Mouse (Mus musculus) forebrain, embryonic 13.5 days (tissue): ENCODE measurements around the gene Pdia4. TPM values are rescaled to one million over a fixed set of nuclear protein-coding genes. Genes with fewer than 3 reads are reported as not detected.
A peak's percentile ranks its signal among the peaks of the same experiment; 100 is the strongest.
"Not testable (repeated sequence)": the region's sequence is repeated elsewhere in the genome, so short reads cannot be mapped to it uniquely, and the experiment has no call there.

Experiments
- ATAC-seq: fragments of 200-750 bp; cut with Nextera tagmentation; 2 replicates; pipeline ENCODE4 v1.8.0; 2017
- H3K27ac ChIP-seq: fragments of 300-500 bp; sonication (generic); 2 replicates; pipeline ENCODE4 v1.5.1; 2015; ENCODE audit warnings: inconsistent platforms, mild to moderate bottlenecking, moderate library complexity
- H3K27me3 ChIP-seq: fragments of 300-500 bp; sonication (generic); 2 replicates; pipeline ENCODE4 v1.6.1; 2015; ENCODE audit warnings: mild to moderate bottlenecking, inconsistent platforms
- H3K36me3 ChIP-seq: fragments of 300-500 bp; sonication (generic); 2 replicates; pipeline ENCODE4 v1.6.1; 2015; ENCODE audit warnings: mild to moderate bottlenecking, inconsistent platforms; ENCODE audit not compliant: poor library complexity, severe bottlenecking
- H3K4me1 ChIP-seq: fragments of 300-500 bp; sonication (generic); 2 replicates; pipeline ENCODE4 v1.6.1; 2015; ENCODE audit warnings: inconsistent platforms
- H3K4me2 ChIP-seq: fragments of 300-500 bp; sonication (generic); 2 replicates; pipeline ENCODE4 v1.6.1; 2015; ENCODE audit warnings: inconsistent platforms, mild to moderate bottlenecking, moderate library complexity
- H3K4me3 ChIP-seq: fragments of 300-500 bp; sonication (generic); 2 replicates; pipeline ENCODE4 v1.5.1; 2015; ENCODE audit warnings: mild to moderate bottlenecking, inconsistent platforms
- H3K9ac ChIP-seq: fragments of 300-500 bp; sonication (generic); 2 replicates; pipeline ENCODE4 v1.6.1; 2015; ENCODE audit warnings: mild to moderate bottlenecking, inconsistent platforms
- H3K9me3 ChIP-seq: fragments of 300-500 bp; sonication (generic); replicated peaks from 2 replicates; pipeline ENCODE4 v1.6.1; 2016; ENCODE audit warnings: inconsistent platforms
- WGBS: fragments of 180-500 bp; shearing (Covaris S2); methylation state at CpG from one replicate; pipeline ENCODE4 v1.1.7; 2015; 5-methylcytosine and 5-hydroxymethylcytosine counted together
- polyA plus RNA-seq: library from polyadenylated mRNA; unstranded; fragments of >200 nt; fragmentation: Nextera tagmentation; extraction: Ambion mirVana; gene quantifications from 2 replicates; pipeline ENCODE4 v1.2.1, GENCODE M21; 2015

Gene Pdia4
- polyA plus RNA-seq, 1 experiment from 2014 or later, result 167 TPM

DNA sequence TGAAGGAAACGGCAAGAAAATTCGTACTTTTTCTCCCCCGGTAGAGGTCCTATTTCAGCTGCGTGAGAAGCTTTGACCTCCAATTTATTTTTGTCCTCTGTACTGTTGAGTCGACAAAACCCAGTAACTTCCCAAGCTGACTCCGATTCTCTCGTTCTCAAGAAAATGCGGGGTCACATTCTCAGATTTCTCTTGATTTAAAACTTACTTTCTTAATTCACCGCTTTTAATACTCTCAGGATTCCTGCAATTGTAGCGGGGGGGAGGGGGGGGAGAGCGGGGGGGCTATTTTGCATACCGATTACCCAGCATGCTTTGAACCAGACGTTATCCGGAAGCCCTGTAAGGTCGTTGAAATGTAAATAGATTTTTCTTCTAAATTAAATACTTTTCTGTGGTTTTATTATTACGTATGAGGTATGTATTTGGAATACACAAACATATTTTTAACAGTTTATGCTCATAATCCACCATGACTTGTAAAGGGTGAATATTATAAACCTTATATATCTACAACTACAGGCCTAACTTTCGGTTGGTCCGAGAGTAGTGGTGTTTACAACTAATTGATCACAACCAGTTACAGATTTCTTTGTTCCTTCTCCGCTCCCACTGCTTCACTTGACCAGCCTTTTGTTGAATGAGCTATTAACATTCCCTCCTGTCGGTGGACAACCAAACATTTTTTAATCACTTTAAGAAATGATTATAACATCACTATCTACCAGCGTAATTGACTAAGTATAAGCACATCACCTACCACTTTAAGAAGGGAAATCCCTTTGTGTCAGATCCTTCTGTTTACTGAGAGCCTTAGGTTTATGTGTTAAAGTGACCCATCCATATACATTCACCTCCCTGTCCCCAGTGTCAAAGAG is 31.9 kb downstream of the Pdia4 start:
- no peaks in the 10 kb centered on the region for H3K27me3 ChIP-seq
- H3K9me3 ChIP-seq, result no peaks in the 10 kb centered on the region; the same call in 1 of the 2 replicates
- peak; percentile 69 for ATAC-seq
- peak overlapping the region; percentile 45 for H3K4me3 ChIP-seq
- peaks cover 7% of the 10 kb centered on the region; the same call in 1 of the 2 replicates for H3K4me1 ChIP-seq
- H3K27ac ChIP-seq, result peak overlapping the region; percentile 79
- under 1% methylated on average over 21 of the region's 21 CpGs for WGBS
- H3K4me2 ChIP-seq, result peak overlapping the region; percentile 52
- peak overlapping the region; percentile 56 for H3K9ac ChIP-seq
- no peaks in the 10 kb centered on the region for H3K36me3 ChIP-seq

DNA sequence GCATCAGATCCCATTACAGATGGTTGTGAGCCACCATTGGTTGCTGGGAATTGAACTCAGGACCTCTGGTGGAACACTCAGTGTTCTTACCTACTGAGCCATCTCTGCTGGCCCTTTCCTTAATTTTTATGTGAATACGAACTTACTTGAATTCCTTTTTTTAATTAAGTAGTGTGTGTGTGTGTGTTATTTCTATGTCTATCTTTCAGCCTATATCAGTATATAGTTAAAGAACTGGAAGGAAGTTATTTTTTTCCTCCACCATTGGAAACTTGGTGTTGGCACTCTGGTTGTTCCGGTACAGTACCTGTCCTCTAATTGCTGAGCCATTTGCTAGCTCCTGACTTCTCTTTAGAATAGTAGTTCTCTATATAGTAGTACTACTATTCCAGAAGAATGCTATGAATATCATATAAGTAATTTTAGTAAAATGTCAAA is 32.6 kb downstream of the Pdia4 start:
- H3K9ac ChIP-seq, result no peak overlapping the region
- H3K4me1 ChIP-seq, result peaks cover 7% of the 10 kb centered on the region; the same call in 1 of the 2 replicates
- peak overlapping the region; percentile 52 for H3K4me2 ChIP-seq
- H3K27ac ChIP-seq, result no peak overlapping the region
- peak overlapping the region; percentile 45 for H3K4me3 ChIP-seq
- H3K9me3 ChIP-seq, result no peaks in the 10 kb centered on the region; the same call in 1 of the 2 replicates
- H3K27me3 ChIP-seq, result no peaks in the 10 kb centered on the region
- ATAC-seq, result 0 out of 2 replicates have a peak, but pooled peaks have one; percentile 13
- 6% methylated on average over 2 of the region's 2 CpGs for WGBS
- no peaks in the 10 kb centered on the region for H3K36me3 ChIP-seq

DNA sequence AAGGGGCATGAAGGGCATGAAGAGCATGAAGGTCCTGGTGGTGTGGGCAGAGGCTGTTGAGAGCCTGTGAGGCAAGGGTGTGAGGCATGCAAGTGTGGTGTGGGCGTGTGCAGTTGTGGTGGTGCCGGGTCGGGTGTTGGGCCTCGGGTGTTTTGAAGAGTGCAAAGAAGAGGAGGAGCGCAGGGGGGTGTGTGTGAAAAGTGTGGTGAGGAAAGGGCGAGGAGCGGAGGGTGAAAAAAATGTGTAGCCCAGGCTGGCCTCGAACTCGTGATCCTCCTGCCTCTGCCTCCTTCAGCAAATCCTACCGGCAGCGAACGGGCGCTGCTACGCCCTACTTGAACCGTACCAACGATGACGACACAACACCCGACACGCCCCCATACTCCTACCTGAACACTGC is 41.5 kb downstream of the Pdia4 start:
- not testable (repeated sequence) for H3K9me3 ChIP-seq, H3K9ac ChIP-seq, H3K27ac ChIP-seq, H3K36me3 ChIP-seq, H3K4me1 ChIP-seq, H3K27me3 ChIP-seq
- 57% methylated on average over 9 of the region's 19 CpGs for WGBS
- peak; percentile 48; the same call in 1 of the 2 replicates for ATAC-seq
- Histone ChIP-seq H3K4me2 (peak overlapping the region; percentile 42), H3K4me3 (peak overlapping the region; percentile 23; the same call in 1 of the 2 replicates)

DNA sequence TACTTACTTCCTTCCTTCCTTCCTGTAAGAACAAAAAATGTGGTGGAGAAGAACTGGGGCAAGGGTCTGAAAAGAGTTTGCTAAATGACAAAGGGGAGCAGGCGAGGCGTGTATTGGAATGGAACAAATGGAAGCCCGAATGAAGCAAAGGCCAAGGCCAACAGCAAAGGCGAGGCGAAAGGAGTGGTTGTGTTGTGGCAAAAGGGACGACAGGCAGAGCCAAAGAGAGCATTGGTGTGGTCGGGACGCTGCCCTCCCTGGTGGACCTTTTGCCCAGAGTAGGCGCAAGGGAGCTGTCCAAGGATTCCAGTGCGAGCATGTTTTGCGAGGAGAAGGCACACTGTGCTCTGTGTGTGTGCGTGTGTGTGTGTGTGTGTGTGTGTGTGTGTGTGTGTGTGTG is 42.1 kb downstream of the Pdia4 start:
- H3K27me3 ChIP-seq, H3K9ac ChIP-seq, H3K4me3 ChIP-seq, ATAC-seq, H3K9me3 ChIP-seq, H3K4me1 ChIP-seq, H3K27ac ChIP-seq, H3K36me3 ChIP-seq, H3K4me2 ChIP-seq: not testable (repeated sequence)
- 87% methylated on average over 12 of the region's 12 CpGs for WGBS

DNA sequence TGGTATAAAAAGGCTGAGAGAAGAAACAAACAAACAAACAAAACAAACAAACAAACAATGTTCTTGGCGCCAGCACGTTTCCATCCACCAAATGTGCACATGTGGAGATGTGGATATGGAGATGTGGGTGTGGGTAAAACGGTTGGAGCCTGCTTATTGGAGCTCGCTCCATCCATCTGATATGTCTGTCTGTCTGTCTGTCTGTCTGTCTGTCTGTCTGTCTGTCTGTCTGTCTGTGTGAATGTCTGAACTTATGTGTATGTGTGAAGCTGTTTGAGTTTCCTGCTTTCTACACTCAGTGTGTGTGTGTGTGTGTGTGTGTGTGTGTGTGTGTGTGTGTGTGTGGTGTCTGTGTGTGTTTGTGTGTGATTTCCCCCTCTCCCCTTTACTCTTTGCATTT is 43.4 kb downstream of the Pdia4 start:
- ATAC-seq, H3K9me3 ChIP-seq, H3K27me3 ChIP-seq, H3K9ac ChIP-seq, H3K4me1 ChIP-seq, H3K4me2 ChIP-seq, H3K27ac ChIP-seq, H3K36me3 ChIP-seq, H3K4me3 ChIP-seq: not testable (repeated sequence)
- 59% methylated on average over 4 of the region's 4 CpGs for WGBS

DNA sequence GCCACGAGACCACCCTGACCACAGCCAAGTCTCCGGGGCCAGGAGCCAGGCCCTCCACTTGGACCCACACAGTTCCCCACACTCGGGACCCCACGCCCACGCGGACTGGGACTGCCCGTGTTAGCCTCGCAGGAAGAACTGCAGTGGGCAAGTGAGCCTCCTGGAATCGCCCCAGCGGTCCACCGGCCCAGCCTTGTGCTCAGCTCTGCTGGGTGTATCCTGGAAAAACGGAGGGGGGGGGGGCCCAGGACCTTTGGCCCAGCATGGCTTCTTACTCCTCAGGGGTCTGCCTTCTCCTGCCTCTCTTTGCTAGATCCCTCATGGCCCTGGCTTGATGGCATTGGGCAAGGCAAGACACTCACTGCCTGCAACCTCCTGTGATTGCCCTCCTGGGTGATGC is 44.7 kb downstream of the Pdia4 start:
- not testable (repeated sequence) for H3K9me3 ChIP-seq, H3K27ac ChIP-seq, H3K9ac ChIP-seq, ATAC-seq, H3K4me3 ChIP-seq, H3K27me3 ChIP-seq, H3K4me2 ChIP-seq, H3K4me1 ChIP-seq, H3K36me3 ChIP-seq
- WGBS, result 13% methylated on average over 1 of the region's 12 CpGs

DNA sequence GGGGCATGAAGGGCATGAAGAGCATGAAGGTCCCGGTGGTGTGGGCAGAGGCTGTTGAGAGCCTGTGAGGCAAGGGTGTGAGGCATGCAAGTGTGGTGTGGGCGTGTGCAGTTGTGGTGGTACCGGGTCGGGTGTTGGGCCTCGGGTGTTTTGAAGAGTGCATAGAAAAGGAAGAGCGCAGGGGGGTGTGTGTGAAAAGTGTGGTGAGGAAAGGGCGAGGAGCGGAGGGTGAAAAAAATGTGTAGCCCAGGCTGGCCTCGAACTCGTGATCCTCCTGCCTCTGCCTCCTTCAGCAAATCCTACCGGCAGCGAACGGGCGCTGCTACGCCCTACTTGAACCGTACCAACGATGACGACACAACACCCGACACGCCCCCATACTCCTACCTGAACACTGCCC is 45.9 kb downstream of the Pdia4 start:
- not testable (repeated sequence) for H3K4me1 ChIP-seq, H3K4me3 ChIP-seq, H3K27ac ChIP-seq, H3K27me3 ChIP-seq, H3K4me2 ChIP-seq, H3K9ac ChIP-seq, H3K36me3 ChIP-seq, H3K9me3 ChIP-seq
- WGBS, result 56% methylated on average over 9 of the region's 20 CpGs
- ATAC-seq, result peak; percentile 61; the same call in 1 of the 2 replicates

DNA sequence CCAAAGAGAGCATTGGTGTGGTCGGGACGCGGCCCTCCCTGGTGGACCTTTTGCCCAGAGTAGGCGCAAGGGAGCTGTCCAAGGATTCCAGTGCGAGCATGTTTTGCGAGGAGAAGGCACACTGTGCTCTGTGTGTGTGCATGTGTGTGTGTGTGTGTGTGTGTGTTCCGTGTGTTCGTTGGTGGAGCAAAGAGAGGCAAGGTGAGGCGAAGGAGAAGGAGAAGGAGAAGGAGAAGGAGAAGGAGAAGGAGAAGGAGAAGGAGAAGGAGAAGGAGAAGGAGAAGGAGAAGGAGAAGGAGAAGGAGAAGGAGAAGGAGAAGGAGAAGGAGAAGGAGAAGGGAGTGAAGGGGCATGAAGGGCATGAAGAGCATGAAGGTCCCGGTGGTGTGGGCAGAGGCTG is 50.5 kb downstream of the Pdia4 start:
- not testable (repeated sequence) for H3K27me3 ChIP-seq, ATAC-seq, H3K4me2 ChIP-seq, H3K36me3 ChIP-seq, H3K9me3 ChIP-seq, H3K4me3 ChIP-seq, H3K9ac ChIP-seq, H3K4me1 ChIP-seq, H3K27ac ChIP-seq
- 69% methylated on average over 9 of the region's 10 CpGs for WGBS

DNA sequence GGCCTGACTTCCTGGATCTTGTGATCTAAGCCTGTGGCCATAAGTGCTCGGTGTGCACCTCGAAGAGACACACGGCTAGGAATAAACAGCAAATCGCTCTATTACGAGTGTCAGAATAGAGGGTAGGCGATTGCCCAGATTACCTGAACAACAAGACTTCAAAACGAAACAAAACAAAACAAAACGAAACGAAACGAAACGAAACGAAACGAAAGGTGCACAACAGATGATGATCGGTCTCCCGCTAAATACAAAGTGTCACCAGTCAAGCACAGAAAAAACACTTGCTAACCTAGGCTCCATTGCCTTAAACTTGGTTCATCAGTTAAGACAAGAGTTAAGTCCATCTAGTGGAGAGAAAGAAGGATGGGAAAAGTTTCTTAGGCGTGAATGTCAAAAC is 53.8 kb downstream of the Pdia4 start:
- H3K4me1 ChIP-seq, H3K9ac ChIP-seq, ATAC-seq, H3K4me2 ChIP-seq, H3K27ac ChIP-seq, H3K4me3 ChIP-seq, H3K36me3 ChIP-seq, H3K27me3 ChIP-seq, H3K9me3 ChIP-seq: not testable (repeated sequence)
- 81% methylated on average over 14 of the region's 16 CpGs for WGBS

DNA sequence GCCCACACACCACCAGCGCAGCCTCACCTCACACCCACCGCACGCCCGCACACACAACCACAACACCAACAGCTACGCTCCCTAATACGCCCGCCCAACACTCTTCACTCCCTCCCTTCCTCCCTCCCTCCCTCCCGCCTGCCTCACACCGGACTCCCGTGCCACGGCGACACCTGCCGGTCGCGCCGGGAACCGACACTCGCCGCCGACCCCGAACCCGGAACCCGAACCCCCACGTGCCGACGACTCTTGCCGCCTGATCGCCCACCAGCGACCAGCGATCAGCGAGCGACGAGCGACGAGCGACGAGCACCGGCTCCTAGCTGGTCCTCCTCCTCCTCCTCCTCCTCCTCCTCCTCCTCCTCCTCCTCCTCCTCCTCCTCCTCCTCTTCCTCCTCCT is 55.4 kb downstream of the Pdia4 start:
- WGBS, result 5% methylated on average over 20 of the region's 38 CpGs
- not testable (repeated sequence) for H3K4me1 ChIP-seq, ATAC-seq, H3K27me3 ChIP-seq, H3K27ac ChIP-seq, H3K9ac ChIP-seq, H3K36me3 ChIP-seq, H3K9me3 ChIP-seq
- Histone ChIP-seq H3K4me3 (0 out of 2 replicates have a peak overlapping the region, but pooled peaks have one; percentile 19), H3K4me2 (peak overlapping the region; percentile 40)

DNA sequence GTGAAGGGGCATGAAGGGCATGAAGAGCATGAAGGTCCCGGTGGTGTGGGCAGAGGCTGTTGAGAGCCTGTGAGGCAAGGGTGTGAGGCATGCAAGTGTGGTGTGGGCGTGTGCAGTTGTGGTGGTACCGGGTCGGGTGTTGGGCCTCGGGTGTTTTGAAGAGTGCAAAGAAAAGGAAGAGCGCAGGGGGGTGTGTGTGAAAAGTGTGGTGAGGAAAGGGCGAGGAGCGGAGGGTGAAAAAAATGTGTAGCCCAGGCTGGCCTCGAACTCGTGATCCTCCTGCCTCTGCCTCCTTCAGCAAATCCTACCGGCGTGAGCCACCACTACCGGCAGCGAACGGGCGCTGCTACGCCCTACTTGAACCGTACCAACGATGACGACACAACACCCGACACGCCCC is 55.8 kb downstream of the Pdia4 start:
- not testable (repeated sequence) for H3K27me3 ChIP-seq, H3K4me3 ChIP-seq, H3K4me1 ChIP-seq, H3K4me2 ChIP-seq, H3K9ac ChIP-seq, H3K27ac ChIP-seq, H3K36me3 ChIP-seq, H3K9me3 ChIP-seq
- 0 out of 2 replicates have a peak, but pooled peaks have one; percentile 30 for ATAC-seq
- WGBS, result 4% methylated on average over 11 of the region's 22 CpGs

DNA sequence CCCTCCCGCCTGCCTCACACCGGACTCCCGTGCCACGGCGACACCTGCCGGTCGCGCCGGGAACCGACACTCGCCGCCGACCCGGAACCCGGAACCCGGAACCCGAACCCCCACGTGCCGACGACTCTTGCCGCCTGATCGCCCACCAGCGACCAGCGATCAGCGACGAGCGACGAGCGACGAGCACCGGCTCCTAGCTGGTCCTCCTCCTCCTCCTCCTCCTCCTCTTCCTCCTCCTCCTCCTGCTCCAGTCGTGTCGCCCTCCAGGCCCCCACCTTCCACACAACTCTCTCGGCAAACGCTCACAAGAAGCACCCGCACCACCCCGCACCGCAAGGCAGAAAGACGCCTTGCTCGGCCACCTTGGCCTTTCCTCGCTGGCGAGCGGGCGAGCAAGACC is 60.1 kb downstream of the Pdia4 start:
- not testable (repeated sequence) for H3K4me2 ChIP-seq, ATAC-seq, H3K27me3 ChIP-seq, H3K9ac ChIP-seq, H3K9me3 ChIP-seq, H3K4me1 ChIP-seq, H3K27ac ChIP-seq, H3K4me3 ChIP-seq, H3K36me3 ChIP-seq
- WGBS, result 3% methylated on average over 11 of the region's 44 CpGs

DNA sequence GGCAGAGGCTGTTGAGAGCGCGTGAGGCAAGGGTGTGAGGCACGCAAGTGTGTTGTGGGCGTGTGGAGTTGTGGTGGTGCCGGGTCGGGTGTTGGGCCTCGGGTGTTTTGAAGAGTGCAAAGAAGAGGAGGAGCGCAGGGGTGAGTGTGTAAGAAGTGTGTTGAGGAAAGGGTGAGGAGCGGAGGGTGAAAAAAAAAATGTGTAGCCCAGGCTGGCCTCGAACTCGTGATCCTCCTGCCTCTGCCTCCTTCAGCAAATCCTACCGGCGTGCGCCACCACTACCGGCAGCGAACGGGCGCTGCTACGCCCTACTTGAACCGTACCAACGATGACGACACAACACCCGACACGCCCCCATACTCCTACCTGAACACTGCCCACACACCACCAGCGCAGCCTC is 64.9 kb downstream of the Pdia4 start:
- Histone ChIP-seq H3K4me3 (peak overlapping the region; percentile 27), H3K4me2 (peak overlapping the region; percentile 40)
- H3K27me3 ChIP-seq, H3K9ac ChIP-seq, H3K4me1 ChIP-seq, H3K27ac ChIP-seq, ATAC-seq, H3K36me3 ChIP-seq, H3K9me3 ChIP-seq: not testable (repeated sequence)
- WGBS, result 13% methylated on average over 14 of the region's 25 CpGs
